Mouse (Mus musculus): ENCODE measurements around the gene Fmo5.

Gene Fmo5

GRCm38 (mm10) chr3:97631258-97631860 lies 2.8 kb downstream of the Fmo5 start:
- no peak for DNase-seq (ENCODE audit: low read depth)

GRCm38 (mm10) chr3:97633456-97633855 lies 4.9 kb downstream of the Fmo5 start:
- no peak for DNase-seq (ENCODE audit: low read depth)

GRCm38 (mm10) chr3:97634288-97634761 lies 5.7 kb downstream of the Fmo5 start:
- DNase-seq (ENCODE audit: low read depth), result no peak

GRCm38 (mm10) chr3:97641396-97641795 lies 12.8 kb downstream of the Fmo5 start:
- no peak for DNase-seq (ENCODE audit: low read depth)

- DNase-seq (ENCODE audit: low read depth), result no peak
Observed at GRCm38 (mm10) chr3:97642001-97642400, 13.4 kb downstream of the Fmo5 start.

GRCm38 (mm10) chr3:97648518-97648917 lies 19.9 kb downstream of the Fmo5 start:
- DNase-seq (ENCODE audit: low read depth), result no peak

- no peak for DNase-seq (ENCODE audit: low read depth)
Observed at GRCm38 (mm10) chr3:97649022-97649421, 20.4 kb downstream of the Fmo5 start.

GRCm38 (mm10) chr3:97649469-97649868 lies 20.9 kb downstream of the Fmo5 start:
- no peak for DNase-seq (ENCODE audit: low read depth)

GRCm38 (mm10) chr3:97651604-97652003 lies 23.0 kb downstream of the Fmo5 start:
- no peak for DNase-seq (ENCODE audit: low read depth)

GRCm38 (mm10) chr3:97653781-97654180 lies 25.2 kb downstream of the Fmo5 start:
- DNase-seq (ENCODE audit: low read depth), result no peak

- no peak for DNase-seq (ENCODE audit: low read depth)
Observed at GRCm38 (mm10) chr3:97654901-97655300, 26.3 kb downstream of the Fmo5 start.

- peak; percentile 88 for DNase-seq (ENCODE audit: low read depth)
Observed at GRCm38 (mm10) chr3:97657655-97658411, 29.2 kb downstream of the Fmo5 start, which contains the start of gene Prkab2. Gene Prkab2 (plus strand): TSS chr3:97658193.

- DNase-seq (ENCODE audit: low read depth), result peak; percentile 34
Observed at GRCm38 (mm10) chr3:97658426-97659193, 30.0 kb downstream of the Fmo5 start.

- DNase-seq (ENCODE audit: low read depth), result no peak
Observed at GRCm38 (mm10) chr3:97659746-97660145, 31.1 kb downstream of the Fmo5 start.

GRCm38 (mm10) chr3:97661206-97661605 lies 32.6 kb downstream of the Fmo5 start:
- no peak for DNase-seq (ENCODE audit: low read depth)

- no peak for DNase-seq (ENCODE audit: low read depth)
Observed at GRCm38 (mm10) chr3:97665525-97665924, 36.9 kb downstream of the Fmo5 start.

- no peak for DNase-seq (ENCODE audit: low read depth)
Observed at GRCm38 (mm10) chr3:97666154-97666553, 37.5 kb downstream of the Fmo5 start.

- no peak for DNase-seq (ENCODE audit: low read depth)
Observed at GRCm38 (mm10) chr3:97667093-97667675, 38.6 kb downstream of the Fmo5 start.

- no peak for DNase-seq (ENCODE audit: low read depth)
Observed at GRCm38 (mm10) chr3:97674644-97675110, 46.1 kb downstream of the Fmo5 start, which contains the start of gene Gm17651. Gene Gm17651 (minus strand): TSS chr3:97674694.

- DNase-seq (ENCODE audit: low read depth), result no peak
Observed at GRCm38 (mm10) chr3:97676126-97676525, 47.5 kb downstream of the Fmo5 start.

- DNase-seq (ENCODE audit: low read depth), result no peak
Observed at GRCm38 (mm10) chr3:97678416-97678815, 49.8 kb downstream of the Fmo5 start.

All from c-Kit-positive CD71-negative TER-119-negative erythroid progenitor cells, embryonic 14.5 days (primary cell).